Mouse (Mus musculus) neutrophil, adult 59 days (primary cell): ENCODE measurements around the gene Hnrnpul2. TPM values are rescaled to one million over a fixed set of nuclear protein-coding genes. Genes with fewer than 3 reads are reported as not detected.

Source experiments
- total RNA-seq, 2 experiments: library from RNA; stranded (reverse); gene quantifications; 1 replicate in 1 of 2; 2 replicates in 1 of 2; pipeline ENCODE4 v1.2.4; 2023

Hnrnpul2 gene
- total RNA-seq, 2 experiments from 2014 or later = 89.7 to 97.5 TPM

Other genes starting within 250 kb of the Hnrnpul2 start
- gene Slc22a8, start 228.8 kb upstream of the Hnrnpul2 start, total RNA-seq = not detected
- not detected for gene Slc22a6, start 202.0 kb upstream of the Hnrnpul2 start, total RNA-seq
- under 1 TPM; 0.22 to 0.57 TPM for gene Chrm1, start 156.2 kb upstream of the Hnrnpul2 start, total RNA-seq
- 100 to 1,000 TPM; 121 to 124 TPM for gene Slc3a2, start 96.6 kb upstream of the Hnrnpul2 start, total RNA-seq
- 10 to 100 TPM; 20.6 to 29.3 TPM for gene Wdr74, start 84.2 kb upstream of the Hnrnpul2 start, total RNA-seq
- gene 1700092M07Rik, start 79.3 kb upstream of the Hnrnpul2 start, total RNA-seq = 1 to 10 TPM in 1 of 2 experiments, not detected in 1; 2.8 TPM
- 100 to 1,000 TPM; 125 to 152 TPM for gene Stx5a, start 78.6 kb upstream of the Hnrnpul2 start, total RNA-seq
- gene Nxf1, start 62.9 kb upstream of the Hnrnpul2 start, total RNA-seq = 100 to 1,000 TPM; 133 to 147 TPM
- gene Tmem223, start 49.0 kb upstream of the Hnrnpul2 start, total RNA-seq = 10 to 100 TPM; 20.5 to 24.1 TPM
- gene Tmem179b, start 45.5 kb upstream of the Hnrnpul2 start, total RNA-seq = 10 to 100 TPM; 75.5 to 83.0 TPM
- gene Taf6l, start 33.6 kb upstream of the Hnrnpul2 start, total RNA-seq = 10 to 100 TPM; 11.3 to 11.5 TPM
- gene Polr2g, start 21.4 kb upstream of the Hnrnpul2 start, total RNA-seq = 10 to 100 TPM; 45.1 to 45.9 TPM
- gene Zbtb3, start 17.5 kb upstream of the Hnrnpul2 start, total RNA-seq = under 1 TPM; 0.79 to 0.98 TPM
- 10 to 100 TPM; 20.3 to 24.7 TPM for gene Ttc9c, start 677 bp upstream of the Hnrnpul2 start, total RNA-seq
- 1 to 10 TPM; 3.5 to 7.8 TPM for gene AC129217.1, start 9.8 kb downstream of the Hnrnpul2 start, total RNA-seq
- 10 to 100 TPM; 55.1 to 64.1 TPM for gene Bscl2, start 17.5 kb downstream of the Hnrnpul2 start, total RNA-seq
- not detected for gene Gng3, start 19.2 kb downstream of the Hnrnpul2 start, total RNA-seq
- under 1 TPM; 0.20 to 0.36 TPM for gene Lrrn4cl, start 30.8 kb downstream of the Hnrnpul2 start, total RNA-seq
- 10 to 100 TPM; 92.5 to 99.0 TPM for gene Ubxn1, start 51.5 kb downstream of the Hnrnpul2 start, total RNA-seq
- 10 to 100 TPM; 19.7 to 21.0 TPM for gene Uqcc3, start 60.9 kb downstream of the Hnrnpul2 start, total RNA-seq
- gene Lbhd1, start 63.7 kb downstream of the Hnrnpul2 start, total RNA-seq = 10 to 100 TPM in 1 of 2 experiments, 1 to 10 TPM in 1; 9.9 to 17.6 TPM
- gene Gm49403, start 63.9 kb downstream of the Hnrnpul2 start, total RNA-seq = not detected
- gene 1810009A15Rik, start 68.8 kb downstream of the Hnrnpul2 start, total RNA-seq = 10 to 100 TPM; 20.5 to 27.8 TPM
- 1 to 10 TPM; 6.1 to 8.2 TPM for gene Gm49416, start 68.9 kb downstream of the Hnrnpul2 start, total RNA-seq
- 10 to 100 TPM; 13.2 to 14.3 TPM for gene Ints5, start 73.0 kb downstream of the Hnrnpul2 start, total RNA-seq
- gene Ganab, start 78.1 kb downstream of the Hnrnpul2 start, total RNA-seq = 10 to 100 TPM; 79.7 to 91.5 TPM
- 10 to 100 TPM; 39.9 to 45.3 TPM for gene B3gat3, start 100.4 kb downstream of the Hnrnpul2 start, total RNA-seq
- gene Rom1, start 109.3 kb downstream of the Hnrnpul2 start, total RNA-seq = 1 to 10 TPM; 1.3 to 2.3 TPM
- gene Eml3, start 109.5 kb downstream of the Hnrnpul2 start, total RNA-seq = 10 to 100 TPM; 48.3 to 52.7 TPM
- 100 to 1,000 TPM; 103 to 115 TPM for gene Mta2, start 121.9 kb downstream of the Hnrnpul2 start, total RNA-seq
- 1 to 10 TPM; 6.4 to 9.1 TPM for gene Tut1, start 133.8 kb downstream of the Hnrnpul2 start, total RNA-seq
- 100 to 1,000 TPM; 127 to 130 TPM for gene Eef1g, start 147.0 kb downstream of the Hnrnpul2 start, total RNA-seq
- 100 to 1,000 TPM; 348 to 529 TPM for gene Ahnak, start 169.3 kb downstream of the Hnrnpul2 start, total RNA-seq